Mouse (Mus musculus) CD4-positive, CD25-positive, alpha-beta regulatory T cell, adult 2 months (primary cell): Measurements from ENCODE around the gene Ttll13.

ENCODE experiments used
- DNase-seq: peaks from one replicate; pipeline ENCODE4 v3.0.0-alpha.2; 2012; ENCODE audit warnings: low read depth, low spot score

Ttll13 gene

GRCm38 (mm10) chr7:80264606-80265005 lies 18.4 kb downstream of the Ttll13 start:
- DNase-seq: no peak

- DNase-seq: no peak
Measured at GRCm38 (mm10) chr7:80267764-80268163, 21.6 kb downstream of the Ttll13 start.

GRCm38 (mm10) chr7:80268897-80269750 lies 22.9 kb downstream of the Ttll13 start, which contains the start of gene Vps33b:
TSS of gene Vps33b (plus strand) at chr7:80269649.
- DNase-seq: peak; percentile 95

GRCm38 (mm10) chr7:80269751-80270255 lies 23.6 kb downstream of the Ttll13 start:
- DNase-seq: no peak

GRCm38 (mm10) chr7:80273456-80273855 lies 27.3 kb downstream of the Ttll13 start:
- no peak for DNase-seq

- no peak for DNase-seq
Measured at GRCm38 (mm10) chr7:80276374-80276773, 30.2 kb downstream of the Ttll13 start.

GRCm38 (mm10) chr7:80280032-80280431 lies 33.9 kb downstream of the Ttll13 start:
- no peak for DNase-seq

GRCm38 (mm10) chr7:80280998-80281397 lies 34.8 kb downstream of the Ttll13 start:
- peak; percentile 21 for DNase-seq

GRCm38 (mm10) chr7:80281646-80282045 lies 35.5 kb downstream of the Ttll13 start:
- DNase-seq: no peak

- no peak for DNase-seq
Measured at GRCm38 (mm10) chr7:80283226-80283918, 37.2 kb downstream of the Ttll13 start.

GRCm38 (mm10) chr7:80284391-80284790 lies 38.2 kb downstream of the Ttll13 start:
- DNase-seq: no peak

- DNase-seq: peak; percentile 18
Measured at GRCm38 (mm10) chr7:80285725-80286124, 39.5 kb downstream of the Ttll13 start.

GRCm38 (mm10) chr7:80287736-80288135 lies 41.6 kb downstream of the Ttll13 start:
- DNase-seq: no peak

GRCm38 (mm10) chr7:80294062-80294763 lies 48.0 kb downstream of the Ttll13 start, which contains the start of gene Prc1:
TSS of gene Prc1 (plus strand) at chr7:80294450.
- peak; percentile 99 for DNase-seq

GRCm38 (mm10) chr7:80294764-80295648 lies 48.8 kb downstream of the Ttll13 start:
- DNase-seq: no peak

- no peak for DNase-seq
Measured at GRCm38 (mm10) chr7:80296462-80296861, 50.3 kb downstream of the Ttll13 start.

- DNase-seq: no peak
Measured at GRCm38 (mm10) chr7:80297041-80297440, 50.9 kb downstream of the Ttll13 start.

- DNase-seq: no peak
Measured at GRCm38 (mm10) chr7:80298754-80299153, 52.6 kb downstream of the Ttll13 start.

- DNase-seq: peak; percentile 42
Measured at GRCm38 (mm10) chr7:80299568-80299967, 53.4 kb downstream of the Ttll13 start.

GRCm38 (mm10) chr7:80301522-80301921 lies 55.3 kb downstream of the Ttll13 start:
- peak; percentile 47 for DNase-seq

GRCm38 (mm10) chr7:80307766-80308165 lies 61.6 kb downstream of the Ttll13 start:
- DNase-seq: peak; percentile 40
